Mouse (Mus musculus) stomach, postnatal 0 days (tissue): ENCODE measurements at regions not wholly inside any gene's neighbourhood (a gene's known extent, or its start where the extent isn't known, plus 50 kb on each side); places are given as distances from the start of the nearest gene placed in this dataset.

Source experiments
- ATAC-seq: fragments of 200-750 bp; cut with Nextera tagmentation; 2 replicates; pipeline ENCODE4 v1.8.0; 2017; ENCODE audit not compliant: low FRiP score, low TSS enrichment
- DNase-seq: peaks from one replicate; pipeline ENCODE4 v3.0.0-alpha.2; 2016; ENCODE audit warnings: low spot score
- H3K27ac ChIP-seq: fragments of 300-500 bp; sonication (generic); replicated peaks from 2 replicates; pipeline ENCODE4 v1.5.1; 2014; ENCODE audit warnings: mild to moderate bottlenecking, control low read depth
- H3K27me3 ChIP-seq: fragments of 300-500 bp; sonication (generic); 2 replicates; pipeline ENCODE4 v1.6.1; 2014; ENCODE audit warnings: low read length; ENCODE audit not compliant: control insufficient read depth, insufficient read depth
- H3K36me3 ChIP-seq: fragments of 300-500 bp; sonication (generic); 2 replicates; pipeline ENCODE4 v1.6.1; 2014; ENCODE audit warnings: low read length, mixed read lengths; ENCODE audit not compliant: control insufficient read depth, insufficient read depth
- H3K4me1 ChIP-seq: fragments of 300-500 bp; sonication (generic); replicated peaks from 2 replicates; pipeline ENCODE4 v1.6.1; 2014; ENCODE audit warnings: antibody characterized with exemption; ENCODE audit not compliant: control insufficient read depth, insufficient read depth
- H3K4me2 ChIP-seq: fragments of 300-500 bp; sonication (generic); replicated peaks from 2 replicates; pipeline ENCODE4 v1.6.1; 2014; ENCODE audit warnings: low read depth, mild to moderate bottlenecking, control low read depth, moderate library complexity
- H3K4me3 ChIP-seq: fragments of 300-500 bp; sonication (generic); 2 replicates; pipeline ENCODE4 v1.5.1; 2014; ENCODE audit warnings: low read depth, low read length, control low read depth
- H3K9ac ChIP-seq: fragments of 300-500 bp; sonication (generic); 2 replicates; pipeline ENCODE4 v1.6.1; 2014; ENCODE audit warnings: mild to moderate bottlenecking, low read length, control low read depth, mixed read lengths
- H3K9me3 ChIP-seq: fragments of 300-500 bp; sonication (generic); 2 replicates; pipeline ENCODE4 v1.6.1; 2016; ENCODE audit warnings: low read length; ENCODE audit not compliant: control insufficient read depth
- CTCF ChIP-seq: IDR thresholded peaks from 2 replicates; pipeline ENCODE4 v1.5.1; 2016; ENCODE audit warnings: antibody characterized with exemption, low read depth, mild to moderate bottlenecking, moderate library complexity
- EP300 ChIP-seq: optimal IDR thresholded peaks from 2 replicates; pipeline ENCODE3; 2016; ENCODE audit warnings: antibody characterized with exemption
- WGBS: fragments of 180-500 bp; shearing (Covaris S2); extraction: QIAGEN DNeasy Blood & Tissue Kit; methylation state at CpG from one replicate; pipeline ENCODE4 v1.1.7; 2014; 5-methylcytosine and 5-hydroxymethylcytosine counted together

GRCm38 (mm10) chr14:105662839-105663238, 233.8 kb downstream of the Spry2 start:
- no peaks in the 10 kb centered on the region for H3K36me3 ChIP-seq
- no peak overlapping the region for H3K27ac ChIP-seq
- no peak overlapping the region for H3K4me3 ChIP-seq
- H3K9ac ChIP-seq, result no peak overlapping the region
- no peaks in the 10 kb centered on the region for H3K4me1 ChIP-seq
- no peak overlapping the region for H3K4me2 ChIP-seq
- TF ChIP-seq EP300 (no peak), CTCF (no peak)
- DNase-seq (no peak), ATAC-seq (no peak)
- H3K9me3 ChIP-seq, result no peaks in the 10 kb centered on the region
- WGBS, result 74% methylated on average over 6 of the region's 6 CpGs
- H3K27me3 ChIP-seq, result no peaks in the 10 kb centered on the region

GRCm38 (mm10) chr14:105658316-105658715, 238.3 kb downstream of the Spry2 start:
- Histone ChIP-seq H3K9ac (no peak overlapping the region), H3K4me2 (no peak overlapping the region), H3K27me3 (no peaks in the 10 kb centered on the region), H3K36me3 (no peaks in the 10 kb centered on the region), H3K4me1 (no peaks in the 10 kb centered on the region), H3K9me3 (no peaks in the 10 kb centered on the region), H3K4me3 (no peak overlapping the region), H3K27ac (no peak overlapping the region)
- DNase-seq (no peak), ATAC-seq (no peak)
- WGBS, result 95% methylated on average over 2 of the region's 2 CpGs
- TF ChIP-seq EP300 (no peak), CTCF (no peak)

DNA sequence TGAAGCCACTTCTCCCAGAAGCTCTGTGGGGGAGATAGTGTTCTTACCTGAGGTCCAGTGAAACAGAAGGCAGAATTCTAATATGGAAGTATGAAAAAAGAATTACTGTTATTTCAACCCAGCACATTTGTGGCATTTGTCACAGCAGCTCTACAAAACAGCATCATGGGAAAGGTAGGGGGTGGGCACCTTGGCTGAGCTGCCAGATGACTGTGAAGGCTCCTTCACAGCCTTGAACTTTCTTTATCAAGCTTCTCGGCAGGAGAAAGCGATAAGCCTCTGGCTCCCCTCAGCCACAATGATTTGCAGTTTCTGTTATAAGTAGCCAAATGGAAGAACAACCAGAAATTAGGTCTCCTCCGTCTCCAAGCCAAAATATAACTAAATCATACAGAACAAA, 249.5 kb downstream of the Spry2 start:
- ATAC-seq (no peak), DNase-seq (no peak)
- no peak overlapping the region for H3K4me3 ChIP-seq
- WGBS, result 73% methylated on average over 3 of the region's 3 CpGs
- no peak overlapping the region for H3K27ac ChIP-seq
- H3K27me3 ChIP-seq, result no peaks in the 10 kb centered on the region
- H3K4me2 ChIP-seq, result no peak overlapping the region
- no peaks in the 10 kb centered on the region for H3K36me3 ChIP-seq
- no peak overlapping the region for H3K9ac ChIP-seq
- H3K9me3 ChIP-seq, result no peaks in the 10 kb centered on the region
- no peaks in the 10 kb centered on the region for H3K4me1 ChIP-seq
- TF ChIP-seq CTCF (no peak), EP300 (no peak)

DNA sequence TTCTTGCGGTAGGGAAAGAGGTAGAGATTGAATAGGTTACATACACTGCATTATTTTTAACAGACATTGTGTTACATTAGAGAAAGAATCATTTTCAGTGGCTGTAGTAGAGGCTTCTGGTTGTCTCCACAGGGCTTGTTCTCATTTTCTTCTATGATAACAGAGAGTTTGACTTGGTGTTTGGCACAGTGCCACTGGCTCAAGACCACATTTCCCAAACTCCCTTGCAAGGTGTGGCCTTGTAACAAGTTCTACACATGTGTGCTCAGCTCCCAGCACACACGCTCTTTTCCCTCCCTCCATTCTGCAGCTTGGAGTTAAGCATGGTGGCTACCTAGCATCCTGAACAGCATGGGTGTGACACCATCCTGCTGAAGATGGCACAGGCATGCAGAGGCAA, 252.2 kb downstream of the Spry2 start:
- no peak for TF ChIP-seq EP300
- no peak for TF ChIP-seq CTCF
- 81% methylated on average over 2 of the region's 2 CpGs for WGBS
- Histone ChIP-seq H3K4me2 (no peak overlapping the region), H3K36me3 (no peaks in the 10 kb centered on the region), H3K4me1 (no peaks in the 10 kb centered on the region), H3K4me3 (no peak overlapping the region), H3K27ac (no peak overlapping the region), H3K9ac (no peak overlapping the region), H3K9me3 (no peaks in the 10 kb centered on the region), H3K27me3 (no peaks in the 10 kb centered on the region)
- ATAC-seq, result no peak
- no peak for DNase-seq

- Histone ChIP-seq H3K4me1 (no peaks in the 10 kb centered on the region), H3K9ac (no peak overlapping the region), H3K27ac (no peak overlapping the region), H3K9me3 (no peaks in the 10 kb centered on the region), H3K36me3 (no peaks in the 10 kb centered on the region), H3K27me3 (no peaks in the 10 kb centered on the region), H3K4me2 (no peak overlapping the region), H3K4me3 (no peak overlapping the region)
- TF ChIP-seq EP300 (no peak), CTCF (no peak)
- ATAC-seq (no peak), DNase-seq (no peak)
- WGBS, result 89% methylated on average over 7 of the region's 7 CpGs
These were observed 253.2 kb downstream of the Spry2 start for GRCm38 (mm10) chr14:105643285-105643957.

- no peaks in the 10 kb centered on the region for H3K36me3 ChIP-seq
- no peak overlapping the region for H3K4me3 ChIP-seq
- H3K27ac ChIP-seq, result no peak overlapping the region
- no peaks in the 10 kb centered on the region for H3K4me1 ChIP-seq
- ATAC-seq (no peak), DNase-seq (no peak)
- H3K27me3 ChIP-seq, result no peaks in the 10 kb centered on the region
- no peak overlapping the region for H3K9ac ChIP-seq
- 83% methylated on average over 4 of the region's 4 CpGs for WGBS
- TF ChIP-seq CTCF, result no peak
- TF ChIP-seq EP300, result no peak
- H3K4me2 ChIP-seq, result no peak overlapping the region
- no peaks in the 10 kb centered on the region for H3K9me3 ChIP-seq
These were observed 264.3 kb downstream of the Spry2 start for GRCm38 (mm10) chr14:105632335-105632734.
